Comparison of ENCODE assay signal across 10 mouse cellular contexts in the genomic region with DNA sequence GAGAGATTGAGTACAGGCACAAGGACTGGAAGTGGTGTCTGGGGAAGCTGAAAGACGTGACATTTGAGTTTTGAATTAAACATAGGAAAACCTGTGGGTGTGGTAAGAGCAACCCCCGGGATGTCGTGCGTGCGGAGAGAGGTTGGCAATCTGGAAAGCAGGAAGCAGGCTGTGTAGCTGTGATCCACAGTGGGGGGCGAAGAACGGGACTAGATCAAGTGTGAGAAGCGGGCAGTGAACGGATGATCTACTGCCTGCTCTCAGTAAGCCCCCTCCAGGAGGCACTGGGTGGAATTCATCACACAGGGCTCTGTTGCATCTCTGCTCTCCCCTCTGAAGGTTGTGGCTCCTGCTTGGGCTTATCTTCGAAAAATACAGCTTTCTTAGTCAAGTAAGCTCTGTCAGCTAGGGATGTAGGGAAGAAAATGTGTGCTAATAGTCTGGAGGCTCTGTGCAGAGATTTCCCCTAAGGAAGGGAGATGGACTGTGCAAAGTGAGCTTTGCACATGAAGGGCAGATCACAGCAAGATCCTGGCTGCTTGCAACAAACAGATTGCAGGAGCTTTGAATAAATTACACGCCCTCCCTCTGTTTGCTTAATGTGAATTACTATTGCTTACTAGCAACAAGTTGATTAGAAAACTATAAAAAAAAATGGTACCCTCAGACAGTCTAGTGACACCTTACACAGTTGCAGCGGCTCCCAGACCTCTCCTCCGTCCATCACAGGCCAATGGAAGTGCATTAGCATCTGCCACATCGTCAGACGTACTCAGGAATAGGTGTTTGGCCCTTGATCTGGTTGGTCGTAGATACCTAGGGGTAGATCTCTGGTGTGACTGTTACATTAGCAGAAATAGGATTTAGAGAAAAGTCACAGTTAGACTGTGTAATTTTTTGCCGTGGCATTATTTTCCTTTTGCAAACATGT.
DNase-seq lines count a peak whose midpoint lies in the region; TF ChIP-seq lines count a peak whose summit lies in the region.
"Had no signal": no experiment of that assay in that cellular context is flagged by ENCODE, and none has a peak within 500 bp of the region (broad histone marks: within the 10 kb centered on the region; RNA-seq: fewer than 3 reads in every experiment).

No protein-coding gene starts in this region.

- 78% methylated on average over 17 of the region's 17 CpGs for WGBS in thymus, adult 2 months

- peak overlapping the region; percentile 69; the same call in 1 of the 2 replicates for H3K27ac ChIP-seq in layer of hippocampus, adult 2 months
- no peak overlapping the region for H3K27ac ChIP-seq in thymus, adult 2 months (ENCODE audit: control insufficient read depth, insufficient read depth, low read length)

- no peak for TF ChIP-seq CTCF in layer of hippocampus, adult 2 months (conservative IDR thresholded peaks at IDR 0.05)
- no peak for TF ChIP-seq CTCF in thymus, adult 2 months (IDR thresholded peaks at IDR 0.05; ENCODE audit: borderline replicate concordance, control insufficient read depth, extremely low read depth, insufficient read depth, low read length, poor library complexity)

- no peaks in the 10 kb centered on the region for H3K27me3 ChIP-seq in thymus, adult 2 months (ENCODE audit: control insufficient read depth, insufficient read depth, low read length)

- intact Hi-C loops in heart, postnatal 14 days (cut with DNase I) = loop anchor here (5.0 to 10.0 kb wide), 3 partner anchors 478 to 731 kb away; partner anchors contain the start of gene Cemip2

- no peaks in the 10 kb centered on the region for H3K36me3 ChIP-seq in thymus, adult 2 months (ENCODE audit: control insufficient read depth, insufficient read depth, low read length)
- H3K36me3 ChIP-seq: G1E had no signal

- no peak for TF ChIP-seq POLR2A in thymus, adult 2 months (IDR thresholded peaks at IDR 0.05; ENCODE audit: control insufficient read depth, extremely low read depth, insufficient read depth, low read length, poor library complexity)

- H3K4me3 ChIP-seq in layer of hippocampus, adult 2 months = peak overlapping the region; percentile 46; the same call in 1 of the 2 replicates
- H3K4me3 ChIP-seq in thymus, adult 2 months (ENCODE audit: control insufficient read depth, insufficient read depth, low read length) = no peak overlapping the region
- H3K4me3 ChIP-seq: myocyte had no signal

- no peaks in the 10 kb centered on the region for H3K4me1 ChIP-seq in thymus, adult 2 months (replicated peaks; ENCODE audit: control insufficient read depth, insufficient read depth, low read length)

- peak in 1 of 2 experiments; percentile 21 for DNase-seq in layer of hippocampus, adult 2 months (ENCODE audit: low spot score in 2 of 2)
- DNase-seq in layer of hippocampus, adult 11-12 months (ENCODE audit: low spot score) = no peak
- peak; percentile 4 for DNase-seq in embryo, embryonic 10 days (ENCODE audit: low spot score)
- peak; percentile 14 to 21 for DNase-seq in layer of hippocampus, postnatal 36 days
- peak; percentile 31 to 33 for DNase-seq in right cerebral cortex, postnatal 10 days (ENCODE audit: low spot score in 2 of 2)
- DNase-seq in gastrocnemius, postnatal 10 days = no peak
- DNase-seq in heart, postnatal 14 days = no peak
- no peak for DNase-seq in thymus, adult 2 months

Comparison
In these comparisons a context has a peak if more than half of its experiments do, and no peak if none do; other contexts are left out.
1. DNase-seq: peak in embryo, embryonic 10 days (single experiment), layer of hippocampus, postnatal 36 days (2 of 2) and right cerebral cortex, postnatal 10 days (2 of 2); none in layer of hippocampus, adult 11-12 months (single experiment), gastrocnemius, postnatal 10 days (single experiment), heart, postnatal 14 days (0 of 2) and thymus, adult 2 months (single experiment).